Mouse (Mus musculus): ENCODE results near the gene Clptm1. TPM values are rescaled to one million over a fixed set of nuclear protein-coding genes. Genes with fewer than 3 reads are reported as not detected.

Clptm1 gene
- polyA plus RNA-seq, 1 experiment: 193 TPM

DNA sequence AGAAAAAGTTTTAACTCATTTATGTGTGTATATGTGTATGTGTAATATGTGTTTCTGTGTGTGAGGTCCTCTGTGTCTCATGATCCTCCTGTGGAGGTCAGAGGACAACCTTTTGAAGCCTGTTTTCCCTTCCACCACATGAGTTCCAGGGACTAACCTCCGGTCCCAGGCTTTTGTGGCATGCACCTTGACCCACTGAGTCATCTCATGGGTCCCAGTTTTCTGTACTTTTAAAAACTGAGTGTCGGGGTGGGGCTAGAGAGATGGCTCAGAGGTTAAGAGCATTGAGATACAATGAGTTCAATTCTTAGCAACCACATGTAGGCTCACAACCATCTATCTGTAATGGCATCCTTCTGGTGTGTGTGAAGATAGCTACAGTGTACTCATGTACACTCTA is 15.9 kb upstream of the Clptm1 start:
- no peak for TF ChIP-seq GATA1 (IDR thresholded peaks at IDR 0.05; ENCODE audit: low read length)

- TF ChIP-seq GATA1 (IDR thresholded peaks at IDR 0.05; ENCODE audit: low read length): no peak
Measured at GRCm38 (mm10) chr7:19678901-19679300, 14.1 kb upstream of the Clptm1 start.

GRCm38 (mm10) chr7:19677872-19678271 is 13.0 kb upstream of the Clptm1 start, which contains the start of gene Apoc2:
Gene Apoc2 (minus strand): TSS chr7:19677941.
- no peak for TF ChIP-seq GATA1 (IDR thresholded peaks at IDR 0.05; ENCODE audit: low read length)

GRCm38 (mm10) chr7:19676662-19677061 is 11.8 kb upstream of the Clptm1 start:
- no peak for TF ChIP-seq GATA1 (IDR thresholded peaks at IDR 0.05; ENCODE audit: low read length)

GRCm38 (mm10) chr7:19675824-19676223 is 11.0 kb upstream of the Clptm1 start:
- TF ChIP-seq GATA1 (IDR thresholded peaks at IDR 0.05; ENCODE audit: low read length): no peak

- TF ChIP-seq GATA1 (IDR thresholded peaks at IDR 0.05; ENCODE audit: low read length): no peak
Measured at GRCm38 (mm10) chr7:19673083-19673699, 8.4 kb upstream of the Clptm1 start.

DNA sequence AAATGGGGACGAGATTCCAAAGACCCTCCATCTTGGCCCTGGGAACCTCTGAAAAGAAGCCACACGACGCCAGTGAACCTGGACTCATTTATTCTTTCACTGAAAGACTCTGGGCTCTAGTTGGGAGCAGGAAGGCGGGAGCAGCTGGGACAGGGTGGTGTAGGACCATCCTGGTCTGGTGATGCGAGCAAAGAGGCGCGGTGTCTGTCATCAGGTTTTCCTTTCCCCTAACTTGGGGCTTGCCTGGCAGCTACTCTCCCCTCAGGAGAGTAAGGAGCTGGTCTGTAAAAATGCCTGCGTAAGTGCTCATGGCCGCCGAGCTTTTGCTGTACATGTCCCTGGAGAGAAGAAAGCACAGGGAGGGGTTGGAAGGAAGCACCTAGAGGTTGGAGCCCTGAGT is 6.7 kb upstream of the Clptm1 start:
- no peak for TF ChIP-seq GATA1 (IDR thresholded peaks at IDR 0.05; ENCODE audit: low read length)

- no peak for TF ChIP-seq GATA1 (IDR thresholded peaks at IDR 0.05; ENCODE audit: low read length)
Measured at GRCm38 (mm10) chr7:19668947-19669721, 4.3 kb upstream of the Clptm1 start.

- no peak for TF ChIP-seq GATA1 (IDR thresholded peaks at IDR 0.05; ENCODE audit: low read length)
Measured at GRCm38 (mm10) chr7:19667434-19667833, 2.6 kb upstream of the Clptm1 start.

- TF ChIP-seq GATA1 (IDR thresholded peaks at IDR 0.05; ENCODE audit: low read length): no peak
Measured at GRCm38 (mm10) chr7:19666750-19667149, 1.9 kb upstream of the Clptm1 start.

- no peak for TF ChIP-seq GATA1 (IDR thresholded peaks at IDR 0.05; ENCODE audit: low read length)
Measured at GRCm38 (mm10) chr7:19664455-19664954, 328 bp downstream of the Clptm1 start.

DNA sequence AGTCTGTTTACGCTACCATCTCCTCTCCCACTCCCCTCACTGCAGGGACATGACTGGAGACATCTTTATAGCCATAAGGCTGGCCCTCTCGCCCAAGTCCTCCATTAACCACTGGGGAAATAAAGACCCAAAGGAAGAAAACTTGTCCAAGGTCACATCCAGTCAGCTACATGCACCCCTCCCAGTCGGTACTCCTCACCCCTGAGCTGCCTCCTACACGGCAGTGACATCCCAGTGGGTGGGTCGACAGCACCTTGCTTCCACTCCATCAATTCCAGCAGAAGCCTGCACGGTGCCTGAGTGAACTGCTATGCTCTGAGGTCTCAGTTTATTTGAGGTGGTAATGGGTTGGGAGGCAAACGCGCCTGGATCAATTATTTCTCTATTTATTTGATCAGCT is 893 bp downstream of the Clptm1 start:
- no peak for TF ChIP-seq GATA1 (IDR thresholded peaks at IDR 0.05; ENCODE audit: low read length)

DNA sequence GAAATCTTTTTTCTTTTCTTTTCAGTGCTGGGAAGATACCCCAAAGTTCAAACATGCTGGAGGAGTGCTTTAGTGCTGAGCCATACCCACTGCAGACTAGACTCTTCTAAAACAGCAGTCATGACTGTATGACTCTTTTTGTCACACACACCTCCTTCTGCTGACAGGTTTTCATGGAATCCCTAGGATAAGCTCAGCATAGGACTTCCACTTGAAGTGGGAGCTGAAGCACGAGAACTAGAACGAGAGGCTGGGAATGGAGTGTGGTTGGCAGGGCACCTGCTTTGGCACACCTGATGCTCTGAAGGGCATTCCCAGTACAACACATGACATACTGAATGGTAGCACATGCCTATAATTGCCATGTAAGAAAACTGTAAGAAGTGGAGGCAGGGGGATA is 12.2 kb downstream of the Clptm1 start:
- TF ChIP-seq GATA1 (IDR thresholded peaks at IDR 0.05; ENCODE audit: low read length): no peak

DNA sequence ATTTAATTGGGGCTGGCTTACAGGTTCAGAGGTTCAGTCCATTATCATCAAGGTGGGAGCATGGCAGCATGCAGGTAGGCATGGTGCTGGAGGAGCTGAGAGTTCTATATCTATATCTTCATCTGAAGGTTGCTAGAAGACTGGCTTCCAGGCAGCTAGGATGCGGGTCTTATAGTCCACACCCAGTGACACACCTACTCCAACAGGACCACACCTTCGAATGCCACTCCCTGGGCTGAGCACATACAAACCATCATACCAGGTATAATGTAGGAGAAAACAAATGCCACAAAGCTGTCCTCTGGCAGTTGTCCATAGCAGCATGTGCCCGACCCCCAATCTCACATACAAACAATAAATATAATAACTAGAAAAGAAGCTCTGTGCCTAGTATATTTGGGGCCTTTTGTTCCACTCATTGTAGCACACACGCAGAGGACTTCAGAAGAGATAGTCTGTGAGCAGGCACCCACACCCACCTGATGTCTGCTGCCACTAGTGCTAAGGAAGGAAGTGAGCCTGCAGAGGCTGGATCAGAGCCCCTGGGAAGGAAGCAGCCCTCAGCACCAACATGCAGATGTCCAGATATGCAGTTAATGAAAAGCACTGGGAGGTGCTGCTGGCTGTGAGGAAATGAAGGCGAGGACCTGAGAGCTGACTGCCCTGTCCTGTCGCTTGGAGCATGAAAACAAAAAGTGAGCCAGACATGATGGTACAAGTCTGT is 13.6 kb downstream of the Clptm1 start:
- TF ChIP-seq GATA1 (IDR thresholded peaks at IDR 0.05; ENCODE audit: low read length): no peak

DNA sequence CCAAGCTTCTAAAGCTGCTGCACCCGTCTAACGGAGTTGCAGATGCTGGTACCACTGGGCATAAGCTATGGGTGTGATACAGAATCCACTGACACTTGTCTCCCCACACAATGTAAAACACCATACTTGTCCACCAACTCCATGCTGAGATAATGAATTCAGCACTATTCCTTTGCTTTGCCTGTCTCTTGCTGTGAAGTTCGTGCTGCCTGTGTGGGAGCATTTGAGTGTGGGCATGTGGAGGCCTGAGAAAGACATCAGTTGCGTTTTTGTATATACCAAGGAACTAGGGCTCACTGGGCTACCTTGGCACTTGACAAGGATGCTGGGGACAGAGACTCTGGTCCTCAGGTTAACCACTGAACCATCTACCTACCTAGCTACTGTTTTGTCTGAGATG is 23.6 kb downstream of the Clptm1 start:
- no peak for TF ChIP-seq GATA1 (IDR thresholded peaks at IDR 0.05; ENCODE audit: low read length)

Data from G1E-ER4 (cell line).